13 mouse cellular contexts compared by ENCODE assay signal in the genomic region with DNA sequence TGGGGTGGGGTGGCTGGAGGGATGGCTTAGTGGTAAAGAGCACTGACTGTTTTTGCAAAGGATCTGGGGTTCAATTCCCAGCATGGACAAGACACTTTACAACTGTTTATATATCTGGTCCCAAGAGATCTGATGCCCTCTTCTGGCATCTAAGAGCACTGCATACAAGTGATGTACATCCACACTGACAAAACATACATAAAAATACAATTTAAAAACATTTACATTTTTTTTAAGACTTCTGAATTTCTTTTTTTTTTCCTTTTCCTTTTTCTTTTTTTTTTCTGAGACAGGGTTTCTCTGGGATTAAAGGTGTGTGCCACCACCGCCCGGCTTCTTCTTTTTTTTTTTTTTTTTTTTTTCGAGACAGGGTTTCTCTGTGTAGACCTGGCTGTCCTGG. TPM values are rescaled to one million over a fixed set of nuclear protein-coding genes. Genes with fewer than 3 reads are reported as not detected.
DNase-seq lines count a peak whose midpoint lies in the region; TF ChIP-seq lines count a peak whose summit lies in the region.
"Had no signal": no experiment of that assay in that cellular context is flagged by ENCODE, and none has a peak within 500 bp of the region (broad histone marks: within the 10 kb centered on the region; RNA-seq: fewer than 3 reads in every experiment).

No protein-coding gene starts in this region.

- no peak overlapping the region for H3K4me3 ChIP-seq in left cerebral cortex, adult 2 months

- DNase-seq in embryo, embryonic 10 days (ENCODE audit: low spot score): peak; percentile 64
- DNase-seq in embryo, embryonic 9.5 days (ENCODE audit: extremely low spot score): no peak
- DNase-seq in left cerebral cortex, adult 2 months (ENCODE audit: extremely low spot score in 1 of 2, low spot score in 2 of 2): no peak
- no peak for DNase-seq in left cerebral cortex, postnatal 4 days
- DNase-seq in ES-CJ7 (ENCODE audit: low read depth, low spot score): peak; percentile 80
- peak; percentile 27 for DNase-seq in embryo, embryonic 11 days
- no peak for DNase-seq in cerebellum, adult 8-10 months
- DNase-seq in urinary bladder, postnatal 14 days (ENCODE audit: low spot score): no peak
- DNase-seq: adrenal gland, adult 8-10 months; cerebellum, adult 2 months; gastrocnemius, postnatal 10 days; heart, postnatal 10 days had no signal

- intact Hi-C loops in left cerebral cortex, adult 2 months (cut with DNase I): loop anchor here (5.0 kb wide), 2 partner anchors 156 to 206 kb away; no protein-coding TSS in a partner anchor
- intact Hi-C loops in left cerebral cortex, postnatal 4 days (cut with DNase I): no loop called here

- H3K27ac ChIP-seq in left cerebral cortex, adult 2 months: no peak overlapping the region
- H3K27ac ChIP-seq: kidney, embryonic 15.5 days had no signal

- peak; percentile 33 for TF ChIP-seq CTCF in left cerebral cortex, adult 2 months (IDR thresholded peaks at IDR 0.05)

RNA-seq across cellular contexts. Expression of gene Snf8, which starts 1.4 kb away (rescaled TPM):
- total RNA-seq in left cerebral cortex, adult 2 months (2021): 100 to 1,000 TPM; 102 to 103 TPM
- total RNA-seq in left cerebral cortex, postnatal 4 days (2021): 10 to 100 TPM; 88.0 to 94.0 TPM

RNA-seq across cellular contexts. Expression of gene Gip, which starts 8.9 kb away (rescaled TPM):
- total RNA-seq in left cerebral cortex, adult 2 months (2021): not detected
- total RNA-seq in left cerebral cortex, postnatal 4 days (2021): not detected
- total RNA-seq: adrenal gland, adult 8-10 months; gastrocnemius, postnatal 10 days; heart, postnatal 10 days had no signal

RNA-seq across cellular contexts. Expression of gene Igf2bp1, which starts 27.5 kb away (rescaled TPM):
- total RNA-seq in left cerebral cortex, adult 2 months (2021): under 1 TPM; 0.23 to 0.45 TPM
- 1 to 10 TPM; 2.6 to 3.5 TPM for total RNA-seq in left cerebral cortex, postnatal 4 days (2021)

RNA-seq across cellular contexts. Expression of gene Ube2z, which starts 31.9 kb away (rescaled TPM):
- total RNA-seq in left cerebral cortex, adult 2 months (2021): 10 to 100 TPM; 53.5 to 57.9 TPM
- 10 to 100 TPM; 68.1 to 72.8 TPM for total RNA-seq in left cerebral cortex, postnatal 4 days (2021)

RNA-seq across cellular contexts. Expression of gene Atp5g1, which starts 42.2 kb away (rescaled TPM):
- 100 to 1,000 TPM; 328 to 333 TPM for total RNA-seq in left cerebral cortex, adult 2 months (2021)
- 100 to 1,000 TPM; 349 to 390 TPM for total RNA-seq in left cerebral cortex, postnatal 4 days (2021)

Comparison
In these comparisons a context has a peak if more than half of its experiments do, and no peak if none do; other contexts are left out.
1. DNase-seq: peak in embryo, embryonic 10 days (single experiment), ES-CJ7 (single experiment) and embryo, embryonic 11 days (single experiment); none in embryo, embryonic 9.5 days (single experiment), left cerebral cortex, adult 2 months (0 of 2), left cerebral cortex, postnatal 4 days (single experiment), cerebellum, adult 8-10 months (single experiment) and urinary bladder, postnatal 14 days (single experiment).